Mouse (Mus musculus) heart, embryonic 16.5 days (tissue): Measurements from ENCODE around the gene Cwh43. TPM values are rescaled to one million over a fixed set of nuclear protein-coding genes. Genes with fewer than 3 reads are reported as not detected.

Experiments used
- ATAC-seq: fragments of 200-750 bp; cut with Nextera tagmentation; replicated peaks from 2 replicates; pipeline ENCODE4 v1.8.0; 2017; ENCODE audit warnings: moderate number of reproducible peaks; ENCODE audit not compliant: insufficient read depth, low FRiP score; ENCODE audit errors: extremely low read depth
- H3K27ac ChIP-seq: fragments of 300-500 bp; sonication (generic); 2 replicates; pipeline ENCODE4 v1.5.1; 2014; ENCODE audit warnings: mild to moderate bottlenecking, low read length, control low read depth, moderate library complexity
- H3K27me3 ChIP-seq: fragments of 300-500 bp; sonication (generic); 2 replicates; pipeline ENCODE4 v1.6.1; 2014; ENCODE audit warnings: low read length, mixed read lengths; ENCODE audit not compliant: control insufficient read depth, insufficient read depth
- H3K36me3 ChIP-seq: fragments of 300-500 bp; sonication (generic); 2 replicates; pipeline ENCODE4 v1.6.1; 2014; ENCODE audit not compliant: control insufficient read depth, insufficient read depth
- H3K4me1 ChIP-seq: fragments of 300-500 bp; sonication (generic); 2 replicates; pipeline ENCODE4 v1.6.1; 2014; ENCODE audit warnings: low read length, mixed read lengths; ENCODE audit not compliant: control insufficient read depth, insufficient read depth
- H3K4me2 ChIP-seq: fragments of 300-500 bp; sonication (generic); 2 replicates; pipeline ENCODE4 v1.6.1; 2014; ENCODE audit warnings: low read depth, mild to moderate bottlenecking, control low read depth, low read length
- H3K4me3 ChIP-seq: fragments of 300-500 bp; sonication (generic); 2 replicates; pipeline ENCODE4 v1.5.1; 2014; ENCODE audit warnings: mild to moderate bottlenecking, control low read depth, low read length
- H3K9ac ChIP-seq: fragments of 300-500 bp; sonication (generic); 2 replicates; pipeline ENCODE4 v1.6.1; 2014; ENCODE audit warnings: low read length, control low read depth
- H3K9me3 ChIP-seq: fragments of 300-500 bp; sonication (generic); replicated peaks from 2 replicates; pipeline ENCODE4 v1.6.1; 2016; ENCODE audit warnings: low read length; ENCODE audit not compliant: control insufficient read depth
- WGBS: fragments of 180-500 bp; shearing (Covaris S2); extraction: QIAGEN DNeasy Blood & Tissue Kit; methylation state at CpG from one replicate; pipeline ENCODE4 v1.1.7; 2014; 5-methylcytosine and 5-hydroxymethylcytosine counted together
- polyA plus RNA-seq: library from polyadenylated mRNA; unstranded; fragments of >200 nt; fragmentation: Nextera tagmentation; extraction: Ambion mirVana; gene quantifications from 2 replicates; pipeline ENCODE4 v1.2.1, GENCODE M21; 2015

Cwh43 gene
- polyA plus RNA-seq, 1 experiment from 2014 or later: not detected

DNA sequence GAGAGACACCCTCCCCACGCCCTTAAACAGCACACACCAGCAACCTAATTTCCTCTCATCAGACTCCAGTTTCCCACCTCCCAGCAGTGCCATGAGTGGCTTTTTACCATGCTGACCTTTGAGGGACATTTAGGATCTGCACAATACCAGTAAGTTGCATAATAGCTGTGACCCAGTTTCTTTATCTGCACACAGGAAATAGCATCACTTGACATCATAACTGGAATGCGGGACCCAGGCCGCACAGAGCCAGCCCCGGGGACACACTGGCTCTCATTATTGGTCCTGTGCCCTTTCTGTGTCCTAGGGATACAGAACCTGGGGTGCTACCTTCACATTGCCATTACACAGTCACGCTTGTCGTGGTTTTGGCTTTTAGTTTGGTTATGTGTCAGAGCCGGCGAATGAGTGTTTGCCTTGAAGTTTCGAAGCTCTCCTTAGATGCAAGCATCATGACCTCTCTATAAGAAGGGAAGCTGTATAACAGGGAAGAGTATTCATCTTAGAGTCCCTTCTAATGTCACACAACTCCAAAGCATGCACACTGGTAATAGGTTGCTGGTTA lies 23.8 kb upstream of the Cwh43 start:
- H3K9me3 ChIP-seq: no peaks in the 10 kb centered on the region
- no peaks in the 10 kb centered on the region for H3K27me3 ChIP-seq
- no peak overlapping the region for H3K27ac ChIP-seq
- WGBS: 64% methylated on average over 9 of the region's 9 CpGs
- H3K4me2 ChIP-seq: no peak overlapping the region
- H3K4me1 ChIP-seq: peaks cover 2% of the 10 kb centered on the region; the same call in 1 of the 2 replicates
- ATAC-seq: no peak
- H3K36me3 ChIP-seq: no peaks in the 10 kb centered on the region
- no peak overlapping the region for H3K4me3 ChIP-seq
- H3K9ac ChIP-seq: no peak overlapping the region

DNA sequence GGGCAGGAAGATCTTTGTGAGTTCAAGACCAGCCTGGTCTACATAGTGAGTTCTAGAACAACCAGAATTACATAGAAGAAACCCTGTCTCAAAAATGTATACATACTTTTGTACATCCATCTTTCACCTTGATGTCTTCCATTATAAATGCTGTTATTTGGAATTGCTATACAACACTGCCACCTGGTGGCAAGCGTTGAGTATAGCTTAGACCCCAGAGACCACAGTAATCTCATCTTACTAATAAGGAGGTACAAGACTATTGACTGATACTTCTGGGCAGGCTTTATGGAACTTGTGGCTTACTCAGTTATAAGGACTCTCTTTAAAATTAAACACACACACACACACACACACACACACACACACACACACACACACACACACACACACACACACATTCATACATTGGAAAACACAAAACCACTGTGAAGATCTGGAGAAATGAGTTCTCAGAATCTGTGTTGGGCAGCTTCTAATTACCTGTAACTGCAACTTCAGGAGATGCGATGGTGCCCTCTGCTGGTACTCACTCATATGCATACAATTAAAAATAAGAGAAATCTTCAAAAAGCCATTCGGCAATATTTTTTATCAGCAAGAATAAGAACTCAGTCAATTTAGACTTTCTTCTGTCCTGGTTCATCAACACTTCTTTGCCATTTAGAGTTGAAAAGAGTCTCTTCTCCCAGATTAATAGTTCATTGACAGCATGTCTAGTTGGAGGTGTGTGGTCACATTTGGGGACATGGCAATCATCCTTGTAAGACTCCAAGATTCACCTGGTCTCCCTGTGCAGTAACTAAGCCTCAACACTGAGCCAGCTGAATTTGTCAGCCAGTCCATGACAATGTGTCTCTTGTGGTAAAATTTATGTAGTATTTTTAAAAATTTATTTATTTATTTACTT lies 22.9 kb upstream of the Cwh43 start:
- Histone ChIP-seq H3K9ac (no peak overlapping the region), H3K4me1 (peaks cover 2% of the 10 kb centered on the region; the same call in 1 of the 2 replicates), H3K27me3 (no peaks in the 10 kb centered on the region), H3K36me3 (no peaks in the 10 kb centered on the region), H3K4me3 (no peak overlapping the region), H3K27ac (no peak overlapping the region), H3K4me2 (no peak overlapping the region), H3K9me3 (no peaks in the 10 kb centered on the region)
- 28% methylated on average over 3 of the region's 3 CpGs for WGBS
- ATAC-seq: no peak

DNA sequence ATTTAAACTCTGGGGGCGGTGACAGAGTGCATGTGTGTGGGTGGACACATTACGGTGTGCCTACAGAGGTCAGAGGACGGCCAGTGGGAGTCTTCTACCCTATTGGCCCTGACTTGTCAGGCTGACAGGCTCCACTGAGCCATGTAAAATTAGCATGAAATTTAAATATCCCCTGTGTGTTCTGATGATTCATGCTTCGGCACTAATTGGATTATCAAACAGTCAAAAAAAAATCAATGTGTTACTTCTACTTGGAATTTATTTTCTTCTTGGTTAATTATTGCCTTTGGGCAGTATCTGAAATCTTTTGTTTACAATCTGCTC lies 22.3 kb upstream of the Cwh43 start:
- no peaks in the 10 kb centered on the region for H3K27me3 ChIP-seq
- H3K4me2 ChIP-seq: no peak overlapping the region
- no peak overlapping the region for H3K9ac ChIP-seq
- WGBS: 66% methylated on average over 4 of the region's 4 CpGs
- no peak overlapping the region for H3K4me3 ChIP-seq
- no peak for ATAC-seq
- no peaks in the 10 kb centered on the region for H3K9me3 ChIP-seq
- no peaks in the 10 kb centered on the region for H3K36me3 ChIP-seq
- H3K4me1 ChIP-seq: peaks cover 2% of the 10 kb centered on the region; the same call in 1 of the 2 replicates
- H3K27ac ChIP-seq: no peak overlapping the region

DNA sequence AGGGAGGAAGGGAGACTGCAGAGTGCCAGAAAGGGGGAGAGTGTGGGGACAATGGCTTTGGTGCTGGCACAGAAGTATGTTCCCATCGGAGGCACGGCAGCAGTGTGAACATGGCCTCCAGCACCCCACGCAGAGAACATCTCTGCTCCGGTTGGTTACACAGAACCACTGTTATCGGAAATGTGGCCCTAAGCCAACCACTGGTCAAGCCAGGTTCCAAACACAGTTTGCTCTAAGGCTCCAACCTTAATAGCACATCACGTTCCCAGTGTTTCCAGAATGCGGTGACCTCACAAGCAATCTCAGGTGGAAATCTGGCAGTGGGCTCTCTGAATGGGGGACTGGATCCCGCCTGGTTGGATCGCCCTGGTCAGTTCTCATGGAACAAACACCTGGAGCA lies 12.8 kb upstream of the Cwh43 start:
- Histone ChIP-seq H3K4me2 (no peak overlapping the region), H3K36me3 (no peaks in the 10 kb centered on the region), H3K4me3 (no peak overlapping the region), H3K27ac (no peak overlapping the region), H3K4me1 (no peaks in the 10 kb centered on the region), H3K9ac (no peak overlapping the region), H3K27me3 (0 out of 2 replicates have a peak, but pooled peaks cover 3% of the 10 kb centered on the region), H3K9me3 (peaks cover 4% of the 10 kb centered on the region; the same call in 1 of the 2 replicates)
- no peak for ATAC-seq
- WGBS: 71% methylated on average over 9 of the region's 9 CpGs

DNA sequence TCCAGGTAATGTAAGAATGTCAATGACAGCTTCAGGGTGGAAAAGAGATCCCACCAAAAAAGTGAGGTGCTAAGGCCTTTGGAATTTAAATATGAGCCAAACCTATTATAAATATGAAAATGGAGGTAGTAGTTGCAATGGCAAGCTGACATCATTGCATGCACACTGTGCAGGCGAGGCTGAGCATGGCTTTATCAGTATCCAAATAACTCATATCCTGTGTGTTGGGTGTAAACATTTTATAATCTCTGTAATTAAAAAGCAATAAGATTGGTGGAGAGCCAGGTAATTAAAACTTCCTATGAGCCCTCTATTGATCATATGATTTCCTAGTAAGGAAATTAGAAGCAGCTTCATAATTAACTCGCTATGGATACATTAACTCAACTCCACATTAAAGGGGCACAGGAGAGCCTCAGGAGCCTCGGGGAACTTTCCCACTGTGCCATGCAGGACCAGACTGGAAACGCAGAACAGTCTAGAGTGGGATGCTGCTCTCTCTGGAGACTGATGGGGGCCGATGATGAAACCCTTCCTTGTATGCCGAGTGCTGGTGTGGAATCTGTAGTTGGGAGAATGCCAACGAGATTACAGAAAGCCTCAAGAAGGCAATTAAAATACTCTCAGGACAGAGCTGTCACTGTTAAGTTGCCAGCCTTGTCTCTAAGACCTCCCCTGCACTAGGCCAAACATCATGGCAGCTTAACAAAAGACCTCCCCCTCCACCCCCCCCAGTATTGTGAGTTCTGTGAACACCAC lies 5.9 kb upstream of the Cwh43 start:
- Histone ChIP-seq H3K27me3 (peaks cover 13% of the 10 kb centered on the region; the same call in 1 of the 2 replicates), H3K4me3 (no peak overlapping the region), H3K27ac (no peak overlapping the region), H3K9ac (no peak overlapping the region), H3K4me1 (0 out of 2 replicates have a peak, but pooled peaks cover 3% of the 10 kb centered on the region), H3K4me2 (no peak overlapping the region), H3K36me3 (no peaks in the 10 kb centered on the region), H3K9me3 (no peaks in the 10 kb centered on the region)
- WGBS: 36% methylated on average over 7 of the region's 7 CpGs
- 0 out of 2 replicates have a peak, but pooled peaks have one; percentile 14 for ATAC-seq

DNA sequence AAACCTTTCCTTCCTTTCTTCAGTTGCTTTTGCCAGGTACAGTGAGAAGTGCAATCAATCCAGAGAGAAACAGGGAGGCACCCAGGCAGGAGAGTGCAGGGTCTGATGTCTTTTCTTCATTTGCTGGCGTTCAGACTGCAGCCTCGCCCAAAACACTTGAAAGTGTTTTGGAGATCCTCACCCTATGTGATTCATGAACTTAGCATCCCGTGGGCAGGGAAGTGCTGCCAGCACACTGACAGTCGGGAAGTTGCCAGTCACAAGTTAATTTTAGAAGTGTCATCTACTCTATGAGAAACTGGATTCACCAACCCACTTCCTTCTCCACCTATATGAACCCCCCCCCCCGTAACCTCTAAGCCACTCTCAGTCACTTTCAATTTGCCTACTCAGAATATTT lies 4.5 kb upstream of the Cwh43 start:
- Histone ChIP-seq H3K4me2 (no peak overlapping the region), H3K9me3 (no peaks in the 10 kb centered on the region), H3K4me3 (no peak overlapping the region), H3K27ac (no peak overlapping the region), H3K27me3 (peaks cover 17% of the 10 kb centered on the region; the same call in 1 of the 2 replicates), H3K4me1 (peaks cover 8% of the 10 kb centered on the region; the same call in 1 of the 2 replicates), H3K9ac (no peak overlapping the region), H3K36me3 (no peaks in the 10 kb centered on the region)
- WGBS: 50% methylated on average over 5 of the region's 5 CpGs
- no peak for ATAC-seq

DNA sequence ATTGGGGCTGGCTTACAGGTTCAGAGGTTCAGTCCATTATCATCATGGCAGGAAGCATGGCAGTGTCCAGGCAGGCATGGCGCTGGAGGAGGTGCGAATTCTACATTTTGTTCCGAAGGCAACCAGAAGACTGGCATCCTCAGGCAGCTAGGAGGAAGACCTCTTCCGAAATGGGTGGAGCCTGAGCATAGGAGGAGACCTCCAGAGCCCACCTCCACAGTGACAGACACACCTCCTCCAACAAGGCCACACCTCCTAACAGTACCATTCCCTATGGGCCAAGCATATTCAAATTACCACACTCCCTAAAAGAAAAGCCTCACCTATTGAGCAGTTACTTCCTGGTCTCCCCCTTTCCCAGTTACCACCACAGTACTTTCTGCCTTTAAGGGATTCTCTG lies 3.0 kb upstream of the Cwh43 start:
- peaks cover 8% of the 10 kb centered on the region; the same call in 1 of the 2 replicates for H3K4me1 ChIP-seq
- H3K9me3 ChIP-seq: no peaks in the 10 kb centered on the region
- WGBS: 90% methylated on average over 4 of the region's 4 CpGs
- H3K4me2 ChIP-seq: no peak overlapping the region
- no peak for ATAC-seq
- no peak overlapping the region for H3K9ac ChIP-seq
- H3K4me3 ChIP-seq: no peak overlapping the region
- peaks cover 23% of the 10 kb centered on the region for H3K27me3 ChIP-seq
- no peak overlapping the region for H3K27ac ChIP-seq
- no peaks in the 10 kb centered on the region for H3K36me3 ChIP-seq

DNA sequence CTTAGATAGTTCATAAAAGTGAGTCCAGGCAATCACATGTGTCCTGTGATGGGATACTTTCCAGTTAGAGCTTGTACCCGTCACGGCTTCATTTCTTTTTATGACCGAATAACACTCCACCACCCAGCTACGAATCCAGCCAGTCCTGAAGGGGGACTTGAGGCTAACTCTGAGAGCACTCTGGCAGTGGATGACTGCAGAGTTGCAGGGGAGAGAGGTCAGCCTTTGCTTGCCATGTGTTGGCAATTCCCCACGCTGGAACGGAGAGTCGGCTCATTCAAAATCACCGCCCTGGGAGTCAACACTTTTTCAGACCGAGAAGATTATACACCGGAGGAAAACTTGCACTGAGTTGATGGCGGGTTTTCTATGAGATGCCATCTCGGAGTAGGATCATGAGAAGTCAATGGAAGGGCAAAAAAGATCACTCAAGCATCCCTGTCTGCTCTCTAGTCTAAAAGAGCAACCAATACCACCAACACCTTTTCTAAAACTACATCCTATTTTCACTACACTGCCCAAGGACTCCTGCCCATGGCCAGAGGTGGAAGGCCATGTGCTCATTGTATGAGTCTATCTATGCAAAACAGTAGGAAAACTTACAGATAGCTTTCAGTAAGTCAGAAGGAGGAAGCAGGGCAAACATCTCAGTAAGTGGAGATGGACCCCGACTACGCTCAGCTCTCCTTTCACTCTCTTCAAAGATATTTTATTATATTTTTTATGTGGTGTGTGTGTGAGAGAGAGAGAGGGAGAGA lies 2.4 kb upstream of the Cwh43 start:
- Histone ChIP-seq H3K27me3 (peaks cover 25% of the 10 kb centered on the region), H3K36me3 (no peaks in the 10 kb centered on the region), H3K4me3 (no peak overlapping the region), H3K4me1 (peaks cover 8% of the 10 kb centered on the region; the same call in 1 of the 2 replicates), H3K4me2 (no peak overlapping the region), H3K27ac (no peak overlapping the region), H3K9ac (no peak overlapping the region), H3K9me3 (no peaks in the 10 kb centered on the region)
- ATAC-seq: no peak
- 84% methylated on average over 14 of the region's 14 CpGs for WGBS
